Mouse (Mus musculus): ENCODE results near the gene Rpusd2. TPM values are rescaled to one million over a fixed set of nuclear protein-coding genes. Genes with fewer than 3 reads are reported as not detected.

Rpusd2 gene
- total and polyA plus RNA-seq, 3 experiments: 15.5 to 18.6 TPM; not detected in 1

DNA sequence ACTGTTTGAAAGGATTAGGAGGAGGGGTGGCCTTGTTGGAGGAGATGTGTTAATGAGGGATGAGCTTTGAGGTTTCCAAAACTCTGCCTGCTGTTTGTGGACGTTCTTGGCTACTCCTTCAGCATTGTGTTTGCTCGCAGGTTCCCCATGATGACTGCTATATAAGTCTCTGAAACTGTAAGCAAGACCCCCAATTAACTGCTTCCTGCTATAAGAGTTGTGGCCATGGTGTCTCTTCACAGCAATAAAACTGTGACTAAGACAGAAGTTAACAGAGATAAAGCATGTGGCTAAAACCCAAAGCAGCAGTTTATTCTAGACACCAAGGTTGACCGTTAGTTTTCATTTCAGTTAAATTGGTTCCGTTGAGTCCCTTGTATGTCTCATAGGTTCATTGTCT, 13.3 kb downstream of the Rpusd2 start:
- H3K36me3 ChIP-seq (ENCODE audit: control insufficient read depth in 1 of 2, insufficient read depth in 2 of 2, low read length in 2 of 2): peaks cover 0 to 18% of the 10 kb centered on the region in 2 experiments; a peak in 2 of 4 replicates
- peak; percentile 28; the same call in 1 of the 2 replicates for TF ChIP-seq ETS1 (IDR thresholded peaks at IDR 0.05; ENCODE audit: low read depth, low read length)
- TF ChIP-seq USF1 (IDR thresholded peaks at IDR 0.05; ENCODE audit: low read depth, low read length): no peak
- TF ChIP-seq TAL1 (IDR thresholded peaks at IDR 0.05; ENCODE audit: low read length): peak; percentile 58
- no peak for TF ChIP-seq MAZ (IDR thresholded peaks at IDR 0.05; ENCODE audit: low read depth, low read length)
- peak; percentile 63; the same call in 1 of the 2 replicates for TF ChIP-seq MYC (IDR thresholded peaks at IDR 0.05; ENCODE audit: low read depth, low read length)
- TF ChIP-seq ZNF384 (IDR thresholded peaks at IDR 0.05; ENCODE audit: low read depth, low read length): no peak
- TF ChIP-seq MXI1 (IDR thresholded peaks at IDR 0.05; ENCODE audit: low read depth, low read length): peak; percentile 86
- TF ChIP-seq TCF12 (IDR thresholded peaks at IDR 0.05; ENCODE audit: low read depth, low read length): peak; percentile 30; the same call in 1 of the 2 replicates
- peak; percentile 54 to 77 for TF ChIP-seq EP300 (IDR thresholded peaks at IDR 0.05; ENCODE audit: low read depth in 1 of 2, low read length in 2 of 2)
- no peak for TF ChIP-seq SMC3 (IDR thresholded peaks at IDR 0.05; ENCODE audit: low read depth, low read length)
- peak; percentile 64 for TF ChIP-seq SIN3A (IDR thresholded peaks at IDR 0.05; ENCODE audit: low read length)
- TF ChIP-seq GATA1 (IDR thresholded peaks at IDR 0.05; ENCODE audit: low read depth, low read length): peak; percentile 51; the same call in 1 of the 2 replicates
- 0 out of 2 replicates have a peak, but pooled peaks have one; percentile 30 for TF ChIP-seq TBP (IDR thresholded peaks at IDR 0.05; ENCODE audit: low read depth, low read length)
- peak; percentile 89 for TF ChIP-seq MYB (IDR thresholded peaks at IDR 0.05; ENCODE audit: low read depth, low read length)
- no peak for TF ChIP-seq NRF1 (IDR thresholded peaks at IDR 0.05; ENCODE audit: insufficient read depth, low read depth, low read length, poor library complexity, severe bottlenecking)
- H3K9me3 ChIP-seq (replicated peaks; ENCODE audit: insufficient read depth, low read length): no peaks in the 10 kb centered on the region
- DNase-seq (ENCODE audit: low read depth, low spot score): peak; percentile 70
- H3K9ac ChIP-seq (ENCODE audit: control insufficient read depth, low read depth, low read length, poor library complexity, severe bottlenecking): peak overlapping the region; percentile 100
- peak overlapping the region; percentile 90 to 94 for H3K4me3 ChIP-seq (ENCODE audit: control insufficient read depth in 1 of 2, insufficient read depth in 1 of 2, low read depth in 2 of 2, low read length in 2 of 2)
- H3K27me3 ChIP-seq (ENCODE audit: control insufficient read depth in 1 of 2, insufficient read depth in 2 of 2, low read length in 2 of 2): no peaks in the 10 kb centered on the region
- H3K27ac ChIP-seq (ENCODE audit: control insufficient read depth, low read depth, low read length): peak overlapping the region; percentile 97
- H3K4me1 ChIP-seq (ENCODE audit: control insufficient read depth in 1 of 2, insufficient read depth in 2 of 2, low read length in 2 of 2): peaks cover 5 to 13% of the 10 kb centered on the region in 2 experiments
- H3K79me2 ChIP-seq (ENCODE audit: control insufficient read depth, insufficient read depth, low read length, poor library complexity): peaks cover 49% of the 10 kb centered on the region

DNA sequence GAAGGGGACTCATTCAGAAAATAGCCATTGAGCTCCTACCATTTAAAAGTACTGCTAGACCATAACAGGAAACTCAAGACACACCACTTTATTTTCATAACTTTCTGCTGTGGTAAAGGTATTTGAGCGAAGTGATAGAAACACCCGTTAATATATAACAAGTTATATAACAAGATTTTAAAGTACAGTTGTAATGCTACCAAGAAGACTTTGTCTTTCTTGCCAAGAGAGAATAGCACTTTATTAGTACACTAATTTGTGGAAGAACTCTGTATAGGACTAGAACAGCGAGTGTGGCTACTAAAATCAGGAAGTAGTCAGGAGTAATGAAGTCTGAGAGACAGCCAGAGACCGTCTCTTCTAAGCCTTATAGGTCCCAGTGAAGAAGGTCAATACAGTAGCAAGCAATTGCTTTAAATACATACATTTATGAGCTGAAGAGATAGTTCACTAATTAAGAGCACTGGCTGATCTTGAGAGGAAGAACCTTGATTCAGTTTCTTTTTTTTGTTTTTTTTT, 15.6 kb downstream of the Rpusd2 start:
- TF ChIP-seq ELF1 (IDR thresholded peaks at IDR 0.05; ENCODE audit: low read depth, low read length) (0 out of 2 replicates have a peak, but pooled peaks have one; percentile 52), JUND (IDR thresholded peaks at IDR 0.05; ENCODE audit: low read depth, low read length) (no peak), CHD1 (IDR thresholded peaks at IDR 0.05; ENCODE audit: low read depth, low read length) (0 out of 2 replicates have a peak, but pooled peaks have one; percentile 53), TAL1 (IDR thresholded peaks at IDR 0.05; ENCODE audit: low read length) (no peak), SMC3 (IDR thresholded peaks at IDR 0.05; ENCODE audit: low read depth, low read length) (no peak), EP300 (IDR thresholded peaks at IDR 0.05; ENCODE audit: low read depth in 1 of 2, low read length in 2 of 2) (peak in 1 of 2 experiments; percentile 50; a peak in 2 of 4 replicates), ETS1 (IDR thresholded peaks at IDR 0.05; ENCODE audit: low read depth, low read length) (no peak), ZC3H11A (IDR thresholded peaks at IDR 0.05; ENCODE audit: low read depth, low read length) (no peak), E2F4 (IDR thresholded peaks at IDR 0.05; ENCODE audit: borderline replicate concordance, low read depth, low read length) (no peak), CHD2 (IDR thresholded peaks at IDR 0.05; ENCODE audit: low read length) (no peak), GATA1 (IDR thresholded peaks at IDR 0.05; ENCODE audit: low read depth, low read length) (no peak), MYB (IDR thresholded peaks at IDR 0.05; ENCODE audit: low read depth, low read length) (no peak), MXI1 (IDR thresholded peaks at IDR 0.05; ENCODE audit: low read depth, low read length) (peak; percentile 48; the same call in 1 of the 2 replicates), SIN3A (IDR thresholded peaks at IDR 0.05; ENCODE audit: low read length) (peak; percentile 44; the same call in 1 of the 2 replicates), ZMIZ1 (IDR thresholded peaks at IDR 0.05; ENCODE audit: low read depth, low read length) (no peak), BHLHE40 (IDR thresholded peaks at IDR 0.05; ENCODE audit: borderline replicate concordance, low read depth, low read length) (no peak), MAZ (IDR thresholded peaks at IDR 0.05; ENCODE audit: low read depth, low read length) (0 out of 2 replicates have a peak, but pooled peaks have one; percentile 36), USF1 (IDR thresholded peaks at IDR 0.05; ENCODE audit: low read depth, low read length) (no peak)
- Histone ChIP-seq H3K79me2 (ENCODE audit: control insufficient read depth, insufficient read depth, low read length, poor library complexity) (peaks cover 63% of the 10 kb centered on the region), H3K9me3 (replicated peaks; ENCODE audit: insufficient read depth, low read length) (no peaks in the 10 kb centered on the region), H3K4me1 (ENCODE audit: control insufficient read depth in 1 of 2, insufficient read depth in 2 of 2, low read length in 2 of 2) (peaks cover 5 to 13% of the 10 kb centered on the region in 2 experiments), H3K36me3 (ENCODE audit: control insufficient read depth in 1 of 2, insufficient read depth in 2 of 2, low read length in 2 of 2) (peaks cover 0 to 20% of the 10 kb centered on the region in 2 experiments; a peak in 3 of 4 replicates), H3K4me3 (ENCODE audit: control insufficient read depth in 1 of 2, insufficient read depth in 1 of 2, low read depth in 2 of 2, low read length in 2 of 2) (peak overlapping the region in 1 of 2 experiments; percentile 41; a peak in 2 of 4 replicates), H3K27ac (ENCODE audit: control insufficient read depth, low read depth, low read length) (no peak overlapping the region), H3K27me3 (ENCODE audit: control insufficient read depth in 1 of 2, insufficient read depth in 2 of 2, low read length in 2 of 2) (no peaks in the 10 kb centered on the region), H3K9ac (ENCODE audit: control insufficient read depth, low read depth, low read length, poor library complexity, severe bottlenecking) (no peak overlapping the region)
- peak; percentile 70 for DNase-seq (ENCODE audit: low read depth, low spot score)

All from MEL (cell line).